Mouse (Mus musculus): ENCODE measurements around the gene Ddx19a.
A peak's percentile ranks its signal among the peaks of the same experiment; 100 is the strongest.
"Not testable (repeated sequence)": the region's sequence is repeated elsewhere in the genome, so short reads cannot be mapped to it uniquely, and the experiment has no call there.

The Ddx19a gene

DNA sequence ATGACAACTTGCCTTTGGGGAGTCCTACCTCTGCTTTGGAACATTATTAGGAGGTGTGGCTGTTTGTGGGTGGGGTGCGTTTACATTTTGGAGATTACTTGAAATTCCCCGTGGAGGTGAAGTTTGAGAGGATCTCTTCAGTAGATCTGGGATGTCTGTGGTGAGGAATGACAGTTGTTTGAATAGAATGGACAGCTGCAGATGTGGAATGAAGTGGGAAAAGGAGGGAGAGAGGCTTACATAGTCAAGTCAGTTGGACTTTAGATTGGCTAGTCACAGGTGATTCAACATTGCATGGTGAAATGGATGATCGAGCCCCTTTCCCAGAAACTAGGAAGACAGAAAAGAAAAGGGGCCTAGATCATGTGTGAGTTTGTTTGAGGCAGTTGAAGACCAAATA lies 65.2 kb downstream of the Ddx19a start:
- no peak for DNase-seq

DNA sequence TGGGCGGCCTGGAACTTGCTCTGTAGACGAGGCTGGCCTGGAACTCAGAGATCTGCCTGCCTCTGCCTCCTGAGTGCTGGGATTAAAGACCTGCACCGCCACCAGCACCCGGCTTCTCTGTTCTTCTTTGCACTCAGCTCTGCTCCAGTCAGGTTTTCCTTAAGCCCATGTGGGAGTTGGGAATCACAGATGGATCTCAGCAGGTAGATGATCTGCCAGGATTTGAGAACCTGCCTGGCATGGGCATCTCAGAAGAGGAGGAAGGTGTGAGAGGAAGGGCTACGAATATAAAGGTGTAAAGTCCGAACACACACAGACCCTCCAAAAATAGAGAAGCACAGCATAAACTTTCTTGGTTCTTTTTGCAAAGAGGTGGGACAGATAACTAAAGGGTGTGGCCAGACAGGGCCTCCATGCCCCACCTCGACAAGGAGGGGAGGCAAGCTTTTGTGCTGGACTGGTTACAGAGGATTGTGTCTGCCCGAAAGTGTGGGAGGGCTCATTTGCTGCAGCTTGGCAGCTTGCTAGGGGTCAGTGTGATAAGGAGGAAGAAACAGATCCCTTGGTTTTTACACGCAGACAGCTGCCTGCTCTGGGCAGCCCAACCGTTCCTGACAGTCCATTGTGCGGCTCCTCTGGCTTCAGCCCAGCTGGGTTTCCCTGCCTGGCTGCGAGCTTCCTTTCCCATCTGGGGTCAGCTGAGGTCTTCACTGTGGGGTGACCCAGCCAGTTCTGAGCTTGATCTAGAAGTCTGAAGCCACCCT lies 66.2 kb downstream of the Ddx19a start:
- peak; percentile 67 for DNase-seq

DNA sequence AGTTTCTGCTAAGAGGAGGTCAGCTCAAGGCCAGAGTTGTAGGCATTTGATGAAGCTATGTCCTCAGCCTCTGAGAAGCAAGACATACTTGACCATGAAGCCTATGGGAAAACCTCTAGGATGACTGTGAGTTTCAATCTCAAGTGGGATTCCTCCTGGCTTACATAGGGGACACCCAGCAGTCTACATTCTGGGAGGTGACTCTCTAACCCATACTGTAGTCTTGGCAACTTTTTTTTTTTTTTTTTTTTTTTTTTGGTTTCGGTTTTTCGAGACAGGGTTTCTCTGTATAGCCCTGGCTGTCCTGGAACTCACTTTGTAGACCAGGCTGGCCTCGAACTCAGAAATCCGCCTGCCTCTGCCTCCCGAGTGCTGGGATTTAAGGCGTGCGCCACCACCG lies 67.9 kb downstream of the Ddx19a start:
- DNase-seq = not testable (repeated sequence)

- no peak for DNase-seq
Observed at GRCm38 (mm10) chr8:110929066-110929465, 68.5 kb downstream of the Ddx19a start.

DNA sequence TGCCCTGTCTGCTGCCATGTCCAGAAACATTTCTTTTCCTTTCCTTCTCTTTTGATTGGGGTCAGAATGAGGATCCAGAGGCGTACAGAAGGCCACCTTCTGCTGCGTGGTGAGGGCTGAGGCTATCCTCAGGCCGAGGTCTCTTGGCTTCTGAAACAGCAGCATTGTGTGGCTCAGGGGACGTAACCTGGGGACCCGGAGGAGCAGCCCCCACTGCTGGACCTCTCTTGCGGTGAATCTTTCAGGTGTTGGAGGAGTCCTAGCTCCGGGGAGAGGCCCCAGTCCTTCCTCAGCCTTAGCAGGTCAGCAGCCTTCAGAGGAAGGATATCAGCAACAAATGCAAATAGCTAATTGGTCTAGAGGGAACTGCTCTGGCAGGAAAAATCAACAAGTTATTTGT lies 69.2 kb downstream of the Ddx19a start:
- no peak for DNase-seq

DNA sequence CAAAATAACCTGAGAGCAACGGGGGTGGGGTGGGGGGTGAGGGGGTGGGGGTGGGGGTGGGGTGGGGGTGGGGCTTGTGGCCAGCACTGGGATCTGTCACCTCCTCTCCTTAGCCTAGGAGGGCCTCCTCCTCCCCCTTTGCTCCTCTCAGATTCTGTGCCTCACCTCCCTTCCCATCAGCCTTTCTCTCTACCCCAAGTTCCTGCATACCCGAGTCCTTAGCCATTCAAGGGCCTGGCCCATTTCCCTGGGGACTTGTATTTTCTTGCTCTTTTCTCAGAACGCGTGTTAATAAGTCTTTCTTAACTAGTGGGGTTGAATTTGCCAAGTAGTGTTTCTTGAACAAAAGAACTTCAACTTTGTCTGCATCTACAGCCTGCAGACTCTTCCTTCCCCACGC lies 70.9 kb downstream of the Ddx19a start:
- DNase-seq = no peak

DNA sequence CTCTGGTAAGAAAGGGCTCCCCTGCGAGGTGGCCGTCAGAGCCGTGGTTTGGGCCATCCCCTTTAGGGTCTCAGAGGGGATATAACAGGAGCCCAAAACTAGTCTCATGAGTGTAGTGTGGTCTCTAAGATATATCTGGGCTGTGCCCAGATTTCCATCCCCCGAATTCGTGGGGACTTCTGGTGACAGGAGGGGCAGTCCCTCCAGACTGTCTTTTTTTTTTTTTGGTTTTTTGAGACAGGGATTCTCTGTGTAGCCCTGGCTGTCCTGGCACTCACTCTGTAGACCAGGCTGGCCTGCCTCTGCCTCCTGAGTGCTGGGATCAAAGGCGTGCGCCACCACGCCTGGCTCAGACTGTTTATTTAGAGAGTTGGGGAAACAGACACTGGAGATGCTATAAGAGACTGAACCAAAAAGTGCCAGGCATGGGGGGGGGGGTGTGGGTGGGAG lies 71.9 kb downstream of the Ddx19a start:
- DNase-seq = no peak

Measured in kidney, adult 9 months (tissue).